Mouse (Mus musculus): ENCODE measurements at regions not wholly inside any gene's neighbourhood (a gene's known extent, or its start where the extent isn't known, plus 50 kb on each side); places are given as distances from the start of the nearest gene placed in this dataset.

GRCm38 (mm10) chr10:116658162-116658962 is 77.1 kb upstream of the Cnot2 start:
- TF ChIP-seq CTCF (IDR thresholded peaks at IDR 0.05; ENCODE audit: low read depth) (no peak), EP300 (IDR thresholded peaks at IDR 0.05; ENCODE audit: low read depth) (no peak)

Measured in heart, postnatal 0 days (tissue).